Mouse (Mus musculus): Measurements from ENCODE around the gene Pced1b. TPM values are rescaled to one million over a fixed set of nuclear protein-coding genes. Genes with fewer than 3 reads are reported as not detected.

The Pced1b gene
- polyA plus RNA-seq, 1 experiment from 2014 or later, result 5.5 TPM

DNA sequence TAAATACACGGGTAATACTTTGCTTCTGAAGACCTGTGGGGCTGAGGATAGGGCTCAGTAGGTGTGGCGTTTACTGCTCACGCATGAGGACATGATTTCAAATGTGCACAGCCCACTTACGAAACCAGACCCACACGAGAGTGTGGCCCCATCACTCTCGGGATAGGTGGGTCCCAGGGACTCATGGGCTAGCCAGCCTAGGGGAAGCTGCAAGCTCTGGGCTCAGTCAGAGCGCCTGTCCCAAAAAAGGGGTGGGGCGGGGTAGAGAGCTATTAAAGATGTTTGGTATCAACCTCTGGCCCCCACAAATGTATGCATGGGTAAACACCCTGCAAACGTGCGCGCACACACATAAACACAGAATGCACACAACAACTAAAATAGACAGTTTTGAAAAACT, 9.5 kb downstream of the Pced1b start:
- H3K4me1 ChIP-seq (ENCODE audit: insufficient read depth), result no peaks in the 10 kb centered on the region
- no peak for TF ChIP-seq CTCF (IDR thresholded peaks at IDR 0.05; ENCODE audit: low read depth)
- no peaks in the 10 kb centered on the region for H3K27me3 ChIP-seq (ENCODE audit: insufficient read depth, low read length)

DNA sequence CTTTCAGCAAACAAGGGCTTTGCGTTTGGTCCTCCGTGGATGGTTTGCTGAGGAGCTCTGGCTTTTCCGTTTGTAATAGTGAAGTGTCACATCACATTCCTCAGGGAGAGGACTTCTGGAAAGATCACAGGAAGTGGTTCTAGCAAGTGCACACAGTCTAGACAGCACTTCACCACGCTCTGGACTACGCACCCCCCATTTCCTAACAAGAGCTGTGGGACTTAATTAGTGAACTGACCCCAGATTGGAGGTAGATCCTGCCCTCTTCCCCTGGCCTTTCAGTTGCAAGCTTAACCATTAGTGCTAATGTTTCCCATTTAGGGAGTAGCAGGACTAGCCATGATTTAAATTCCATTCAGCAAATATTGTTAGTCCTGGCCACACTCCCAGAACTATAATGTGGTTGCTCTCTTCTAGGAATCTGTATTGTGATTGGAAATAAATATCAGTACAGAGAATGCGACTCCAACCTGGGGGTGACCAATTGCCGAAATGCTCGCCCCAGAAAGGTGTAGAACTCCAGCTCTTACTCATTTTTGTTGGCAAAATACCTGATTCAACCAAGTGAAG, 10.4 kb downstream of the Pced1b start:
- no peaks in the 10 kb centered on the region for H3K27me3 ChIP-seq (ENCODE audit: insufficient read depth, low read length)
- DNase-seq (peak; percentile 21), ATAC-seq (ENCODE audit: insufficient read depth) (no peak)
- WGBS, result 56% methylated on average over 8 of the region's 8 CpGs
- H3K36me3 ChIP-seq (ENCODE audit: insufficient read depth), result no peaks in the 10 kb centered on the region
- H3K4me3 ChIP-seq (ENCODE audit: low read depth, low read length), result no peak overlapping the region
- no peak overlapping the region for H3K27ac ChIP-seq (ENCODE audit: low read depth)
- H3K4me1 ChIP-seq (ENCODE audit: insufficient read depth), result no peaks in the 10 kb centered on the region
- H3K9ac ChIP-seq, result no peak overlapping the region
- H3K4me2 ChIP-seq, result no peak overlapping the region
- H3K9me3 ChIP-seq (ENCODE audit: low read depth, low read length), result no peaks in the 10 kb centered on the region
- no peak for TF ChIP-seq CTCF (IDR thresholded peaks at IDR 0.05; ENCODE audit: low read depth)

More for the DNA sequence above, 9.5 kb downstream of the Pced1b start:
- WGBS, result 91% methylated on average over 11 of the region's 11 CpGs
- no peak for ATAC-seq (ENCODE audit: insufficient read depth)
- H3K36me3 ChIP-seq (ENCODE audit: insufficient read depth), result no peaks in the 10 kb centered on the region
- H3K9me3 ChIP-seq (ENCODE audit: low read depth, low read length), result no peaks in the 10 kb centered on the region
- H3K4me2 ChIP-seq, result no peak overlapping the region
- no peak overlapping the region for H3K27ac ChIP-seq (ENCODE audit: low read depth)
- H3K4me3 ChIP-seq (ENCODE audit: low read depth, low read length), result no peak overlapping the region
- H3K9ac ChIP-seq, result no peak overlapping the region
- DNase-seq, result no peak

DNA sequence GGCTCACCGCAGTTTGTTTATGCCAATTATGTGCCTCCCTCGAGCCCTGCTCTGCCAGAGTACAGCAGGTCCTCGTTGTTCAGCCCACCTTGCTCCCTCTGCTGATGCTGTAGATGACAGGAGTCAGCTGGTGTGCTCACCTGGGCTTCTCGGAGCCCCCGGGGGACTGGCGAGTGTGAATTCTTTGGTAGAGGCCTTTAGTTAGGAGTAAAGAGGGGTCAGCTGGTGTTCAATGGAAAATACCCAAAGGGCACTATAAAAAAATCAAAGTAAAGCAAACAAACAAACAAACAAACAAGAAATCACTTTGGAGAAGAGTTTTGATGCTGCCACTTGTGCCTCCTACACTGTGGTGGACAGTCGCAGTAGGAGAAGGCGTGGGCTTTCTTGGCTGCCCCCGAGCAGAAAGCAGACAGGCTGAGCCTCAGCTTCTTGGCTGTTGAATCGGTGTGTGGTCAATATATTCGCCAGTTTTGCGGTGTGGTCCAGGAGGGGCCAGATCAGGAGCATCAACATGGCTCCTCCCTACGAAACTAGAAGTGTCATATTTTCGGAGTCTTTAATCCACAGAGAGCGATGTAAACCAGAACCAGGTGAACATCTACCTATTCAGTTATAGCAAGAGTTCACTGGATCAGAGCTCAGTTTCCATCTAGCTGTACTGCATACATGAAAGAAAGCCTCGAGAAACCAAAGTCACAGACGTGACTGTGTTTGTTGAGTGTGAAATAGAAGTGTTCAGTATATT, 11.8 kb downstream of the Pced1b start:
- H3K4me2 ChIP-seq, result no peak overlapping the region
- no peak for ATAC-seq (ENCODE audit: insufficient read depth)
- H3K27ac ChIP-seq (ENCODE audit: low read depth), result no peak overlapping the region
- no peaks in the 10 kb centered on the region for H3K27me3 ChIP-seq (ENCODE audit: insufficient read depth, low read length)
- H3K9ac ChIP-seq, result no peak overlapping the region
- H3K36me3 ChIP-seq (ENCODE audit: insufficient read depth), result no peaks in the 10 kb centered on the region
- no peak for DNase-seq
- H3K9me3 ChIP-seq (ENCODE audit: low read depth, low read length), result no peaks in the 10 kb centered on the region
- H3K4me3 ChIP-seq (ENCODE audit: low read depth, low read length), result no peak overlapping the region
- TF ChIP-seq CTCF (IDR thresholded peaks at IDR 0.05; ENCODE audit: low read depth), result no peak
- WGBS, result 78% methylated on average over 17 of the region's 17 CpGs
- no peaks in the 10 kb centered on the region for H3K4me1 ChIP-seq (ENCODE audit: insufficient read depth)

DNA sequence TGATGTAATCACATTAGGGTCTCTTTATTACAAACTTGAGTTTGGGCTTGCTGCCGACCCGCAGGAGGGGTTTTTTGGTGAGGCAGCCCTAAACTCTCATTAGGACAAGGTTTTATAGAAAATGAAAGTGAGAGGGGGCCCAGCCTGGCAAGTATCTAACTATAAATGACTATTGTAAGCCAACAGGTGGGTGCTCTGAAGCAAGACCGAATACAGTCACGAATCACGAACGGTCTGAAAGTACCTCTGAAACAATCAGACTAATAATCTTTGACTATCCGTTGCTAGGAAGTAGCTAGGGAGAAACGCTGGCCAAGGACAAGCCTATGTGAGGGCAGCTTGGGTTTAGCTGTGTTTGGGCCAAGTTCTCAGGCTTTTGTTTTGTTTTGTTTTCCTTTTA, 12.4 kb downstream of the Pced1b start:
- Histone ChIP-seq H3K27ac (ENCODE audit: low read depth) (no peak overlapping the region), H3K9me3 (ENCODE audit: low read depth, low read length) (no peaks in the 10 kb centered on the region), H3K36me3 (ENCODE audit: insufficient read depth) (no peaks in the 10 kb centered on the region), H3K4me3 (ENCODE audit: low read depth, low read length) (no peak overlapping the region), H3K9ac (no peak overlapping the region), H3K4me1 (ENCODE audit: insufficient read depth) (no peaks in the 10 kb centered on the region), H3K4me2 (no peak overlapping the region), H3K27me3 (ENCODE audit: insufficient read depth, low read length) (no peaks in the 10 kb centered on the region)
- 87% methylated on average over 8 of the region's 8 CpGs for WGBS
- TF ChIP-seq CTCF (IDR thresholded peaks at IDR 0.05; ENCODE audit: low read depth), result no peak
- DNase-seq (peak; percentile 12), ATAC-seq (ENCODE audit: insufficient read depth) (no peak)

DNA sequence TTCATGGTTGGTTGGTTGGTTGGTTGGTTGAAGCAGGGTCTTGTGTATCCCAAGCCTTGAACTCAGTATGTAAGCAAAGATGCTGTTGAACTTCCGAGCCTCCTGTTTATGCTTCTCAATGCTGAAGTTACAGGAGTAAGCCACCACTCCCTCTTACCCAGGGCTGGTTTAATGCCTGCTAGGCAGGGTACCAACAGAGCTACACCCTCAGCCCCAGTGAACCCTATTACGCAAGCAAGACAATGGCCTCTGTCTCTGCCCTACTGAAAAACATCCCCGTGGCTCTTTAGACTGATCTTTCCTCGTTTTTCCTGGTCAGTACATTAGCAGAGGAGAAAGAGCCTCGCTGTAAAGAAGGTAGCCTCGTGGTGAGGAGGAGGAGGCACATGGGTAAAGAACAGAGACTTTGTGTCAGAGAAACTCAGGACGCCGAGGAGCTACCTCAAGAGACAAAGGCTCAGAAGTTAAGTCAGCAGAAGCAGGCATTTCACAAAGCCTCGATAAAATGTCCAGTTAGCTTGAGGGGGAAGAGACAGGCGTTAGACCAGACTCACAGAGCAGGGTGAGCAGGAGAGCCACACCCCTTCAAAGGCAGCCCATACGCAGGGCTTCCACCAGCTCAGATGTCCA, 13.2 kb downstream of the Pced1b start:
- no peaks in the 10 kb centered on the region for H3K9me3 ChIP-seq (ENCODE audit: low read depth, low read length)
- 72% methylated on average over 11 of the region's 11 CpGs for WGBS
- H3K36me3 ChIP-seq (ENCODE audit: insufficient read depth), result no peaks in the 10 kb centered on the region
- no peak overlapping the region for H3K27ac ChIP-seq (ENCODE audit: low read depth)
- no peaks in the 10 kb centered on the region for H3K27me3 ChIP-seq (ENCODE audit: insufficient read depth, low read length)
- no peak for ATAC-seq (ENCODE audit: insufficient read depth)
- no peak for TF ChIP-seq CTCF (IDR thresholded peaks at IDR 0.05; ENCODE audit: low read depth)
- no peaks in the 10 kb centered on the region for H3K4me1 ChIP-seq (ENCODE audit: insufficient read depth)
- no peak overlapping the region for H3K9ac ChIP-seq
- no peak overlapping the region for H3K4me2 ChIP-seq
- no peak overlapping the region for H3K4me3 ChIP-seq (ENCODE audit: low read depth, low read length)
- no peak for DNase-seq

DNA sequence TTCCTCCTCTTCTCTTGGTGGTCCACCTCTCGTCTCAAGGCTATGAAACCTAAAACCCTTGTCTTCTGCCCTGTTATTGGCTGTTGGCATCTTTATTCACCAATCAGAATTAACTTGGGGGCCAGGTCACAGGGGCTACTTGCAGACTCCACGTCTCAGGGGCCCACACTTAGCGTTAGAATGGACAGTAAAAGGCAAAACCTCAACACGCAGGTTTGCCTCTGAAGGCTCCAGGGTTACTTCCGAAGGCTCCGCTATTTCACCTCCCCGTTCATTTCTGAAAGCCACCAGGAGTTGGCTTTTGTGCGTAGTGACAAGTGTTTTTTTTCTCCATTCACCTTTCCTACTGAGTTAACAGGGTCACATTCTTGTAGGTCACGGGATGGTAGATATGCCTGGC, 15.3 kb downstream of the Pced1b start:
- ATAC-seq (ENCODE audit: insufficient read depth), result no peak
- Histone ChIP-seq H3K36me3 (ENCODE audit: insufficient read depth) (no peaks in the 10 kb centered on the region), H3K9ac (no peak overlapping the region), H3K27me3 (ENCODE audit: insufficient read depth, low read length) (no peaks in the 10 kb centered on the region), H3K4me2 (no peak overlapping the region), H3K27ac (ENCODE audit: low read depth) (no peak overlapping the region), H3K4me3 (ENCODE audit: low read depth, low read length) (no peak overlapping the region), H3K4me1 (ENCODE audit: insufficient read depth) (peaks cover 4% of the 10 kb centered on the region; the same call in 1 of the 2 replicates), H3K9me3 (ENCODE audit: low read depth, low read length) (no peaks in the 10 kb centered on the region)
- no peak for TF ChIP-seq CTCF (IDR thresholded peaks at IDR 0.05; ENCODE audit: low read depth)
- 72% methylated on average over 9 of the region's 9 CpGs for WGBS
- no peak for DNase-seq

DNA sequence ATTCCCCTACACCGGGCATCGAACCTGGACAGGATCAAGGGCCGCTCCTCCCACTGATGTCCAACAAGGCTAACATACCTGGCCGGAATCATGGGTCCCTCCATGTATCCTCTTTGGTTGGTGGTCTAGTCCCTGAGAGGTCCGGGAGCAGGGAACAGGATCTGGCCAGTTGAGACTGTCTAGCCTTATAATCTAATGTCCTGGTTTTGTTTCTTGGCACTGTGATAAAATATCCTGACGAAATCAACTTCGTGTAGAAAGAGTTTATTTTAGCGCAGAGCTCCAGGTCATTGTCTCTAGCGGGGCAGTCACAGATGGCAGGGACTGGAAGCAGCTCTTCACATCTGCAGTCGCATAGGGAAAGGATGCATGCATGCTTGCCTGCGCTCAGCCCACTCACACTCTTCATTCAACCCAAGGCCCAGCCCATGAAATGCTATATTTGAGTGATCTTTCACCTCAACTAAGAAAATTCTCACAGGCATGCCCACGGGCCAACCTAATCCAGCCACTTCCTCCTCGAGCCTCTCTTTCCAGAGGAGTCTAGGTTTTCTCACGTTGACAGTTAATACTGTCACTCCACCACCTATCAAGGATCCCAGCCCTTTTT, 19.4 kb downstream of the Pced1b start:
- TF ChIP-seq CTCF (IDR thresholded peaks at IDR 0.05; ENCODE audit: low read depth), result no peak
- no peaks in the 10 kb centered on the region for H3K27me3 ChIP-seq (ENCODE audit: insufficient read depth, low read length)
- peak; percentile 50 for DNase-seq
- H3K4me2 ChIP-seq, result no peak overlapping the region
- peak; percentile 44; the same call in 1 of the 2 replicates for ATAC-seq (ENCODE audit: insufficient read depth)
- peaks cover 4% of the 10 kb centered on the region; the same call in 1 of the 2 replicates for H3K4me1 ChIP-seq (ENCODE audit: insufficient read depth)
- no peaks in the 10 kb centered on the region for H3K36me3 ChIP-seq (ENCODE audit: insufficient read depth)
- no peak overlapping the region for H3K27ac ChIP-seq (ENCODE audit: low read depth)
- H3K9ac ChIP-seq, result no peak overlapping the region
- no peak overlapping the region for H3K4me3 ChIP-seq (ENCODE audit: low read depth, low read length)
- 49% methylated on average over 14 of the region's 14 CpGs for WGBS
- H3K9me3 ChIP-seq (ENCODE audit: low read depth, low read length), result no peaks in the 10 kb centered on the region

Measured in lung, embryonic 14.5 days (tissue).